Mouse (Mus musculus): Measurements from ENCODE around the gene Gm11568. TPM values are rescaled to one million over a fixed set of nuclear protein-coding genes. Genes with fewer than 3 reads are reported as not detected.
"Not testable (repeated sequence)": the region's sequence is repeated elsewhere in the genome, so short reads cannot be mapped to it uniquely, and the experiment has no call there.

Gm11568 gene
- polyA plus RNA-seq, 1 experiment, result not detected

DNA sequence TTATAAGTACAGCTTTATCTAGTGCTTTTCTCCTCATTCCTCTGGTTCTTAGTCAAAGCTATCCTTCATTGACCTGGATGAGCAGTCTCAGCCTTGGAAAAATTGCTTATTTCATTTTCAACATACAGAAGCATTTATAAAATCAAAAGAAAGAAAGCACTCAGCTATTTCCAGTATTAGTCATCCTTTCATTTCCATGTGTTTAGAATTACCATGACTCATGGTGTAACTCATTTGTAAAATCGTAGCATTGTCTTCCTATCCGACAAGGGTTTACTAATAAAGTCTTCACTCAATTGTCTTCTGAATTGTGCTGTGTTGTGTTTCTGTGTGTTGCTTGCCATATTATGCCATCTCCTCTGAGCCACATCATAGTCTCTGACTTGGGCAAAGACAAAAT is 1.0 kb downstream of the Gm11568 start:
- 53% methylated on average over 2 of the region's 2 CpGs for WGBS
- no peaks in the 10 kb centered on the region for H3K4me1 ChIP-seq (ENCODE audit: control insufficient read depth, insufficient read depth, insufficient read length, low read length)
- TF ChIP-seq POLR2A (IDR thresholded peaks at IDR 0.05; ENCODE audit: low read depth, low read length) (no peak), CTCF (IDR thresholded peaks at IDR 0.05; ENCODE audit: extremely low read depth, insufficient read length, insufficient replicate concordance, low read depth, low read length) (no peak)

DNA sequence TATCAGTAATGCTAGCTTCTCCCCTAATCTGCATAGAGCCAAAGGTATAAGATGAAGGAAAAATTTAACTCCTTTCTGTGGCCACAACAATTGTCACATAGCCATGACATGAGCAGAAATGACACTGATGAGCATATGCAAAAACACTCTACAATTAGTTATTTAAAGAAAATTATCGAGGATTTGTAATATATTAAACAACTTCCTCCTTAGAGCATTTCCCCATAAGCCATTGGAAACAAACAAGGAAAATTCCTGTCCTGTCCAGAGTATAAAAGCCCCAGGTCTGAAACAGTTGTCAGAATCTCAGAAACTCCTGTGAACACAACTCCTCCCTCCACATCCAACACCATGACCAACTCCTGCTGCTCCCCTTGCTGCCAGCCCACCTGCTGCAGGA is 6.5 kb downstream of the Gm11568 start, which contains the start of gene Gm11559:
TSS of gene Gm11559 (plus strand) at position 301 of the 400 bp plus-strand sequence.
- H3K4me1 ChIP-seq (ENCODE audit: control insufficient read depth, insufficient read depth, insufficient read length, low read length); H3K27me3 ChIP-seq (ENCODE audit: control insufficient read depth, insufficient read depth, low read length); H3K4me3 ChIP-seq (ENCODE audit: low read depth, low read length); H3K36me3 ChIP-seq (ENCODE audit: control insufficient read depth, insufficient read depth, low read length); H3K27ac ChIP-seq (ENCODE audit: insufficient read depth, low read depth, low read length): not testable (repeated sequence)
- 38% methylated on average over 1 of the region's 1 CpGs for WGBS

More for the DNA sequence above, 1.0 kb downstream of the Gm11568 start:
- Histone ChIP-seq H3K27me3 (ENCODE audit: control insufficient read depth, insufficient read depth, low read length) (no peaks in the 10 kb centered on the region), H3K27ac (ENCODE audit: insufficient read depth, low read depth, low read length) (no peak overlapping the region), H3K36me3 (ENCODE audit: control insufficient read depth, insufficient read depth, low read length) (no peaks in the 10 kb centered on the region), H3K4me3 (ENCODE audit: low read depth, low read length) (no peak overlapping the region)

DNA sequence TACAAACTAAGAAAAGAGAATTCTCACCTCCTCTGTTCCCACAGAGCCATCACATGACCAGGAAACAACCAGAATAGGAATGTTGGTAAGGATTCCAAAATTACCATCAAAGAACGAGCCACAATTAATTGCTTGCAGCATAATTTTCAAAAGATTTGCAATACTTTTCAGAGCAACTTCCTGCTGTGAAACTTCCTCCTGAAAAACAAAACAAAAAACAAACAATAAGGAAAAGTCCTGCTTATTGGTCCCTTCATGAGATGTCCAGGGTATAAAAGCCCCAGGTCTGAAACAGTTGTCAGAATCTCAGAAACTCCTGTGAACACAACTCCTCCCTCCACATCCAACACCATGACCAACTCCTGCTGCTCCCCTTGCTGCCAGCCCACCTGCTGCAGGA is 15.4 kb downstream of the Gm11568 start, which contains the start of gene Krtap9-1:
TSS of gene Krtap9-1 (plus strand) at position 301 of the 400 bp plus-strand sequence.
- H3K4me1 ChIP-seq (ENCODE audit: control insufficient read depth, insufficient read depth, insufficient read length, low read length); H3K27me3 ChIP-seq (ENCODE audit: control insufficient read depth, insufficient read depth, low read length); H3K27ac ChIP-seq (ENCODE audit: insufficient read depth, low read depth, low read length); H3K36me3 ChIP-seq (ENCODE audit: control insufficient read depth, insufficient read depth, low read length); H3K4me3 ChIP-seq (ENCODE audit: low read depth, low read length): not testable (repeated sequence)
- 72% methylated on average over 1 of the region's 1 CpGs for WGBS

DNA sequence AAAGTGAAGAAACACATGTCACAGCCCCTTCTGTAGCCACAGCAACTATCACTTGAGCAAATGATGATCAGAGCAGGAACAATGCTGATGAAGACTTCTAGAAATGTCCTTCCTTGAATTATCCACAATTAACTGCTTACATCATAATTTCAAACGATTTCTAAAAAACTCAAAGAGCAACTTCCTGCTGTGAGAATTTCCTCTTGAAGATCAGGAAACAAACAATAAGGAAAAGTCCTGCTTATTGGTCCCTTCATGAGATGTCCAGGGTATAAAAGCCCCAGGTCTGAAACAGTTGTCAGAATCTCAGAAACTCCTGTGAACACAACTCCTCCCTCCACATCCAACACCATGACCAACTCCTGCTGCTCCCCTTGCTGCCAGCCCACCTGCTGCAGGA is 21.2 kb downstream of the Gm11568 start, which contains the start of gene Gm11567:
TSS of gene Gm11567 (plus strand) at position 301 of the 400 bp plus-strand sequence.
- 13% methylated on average over 1 of the region's 1 CpGs for WGBS
- not testable (repeated sequence) for H3K4me1 ChIP-seq (ENCODE audit: control insufficient read depth, insufficient read depth, insufficient read length, low read length); H3K27ac ChIP-seq (ENCODE audit: insufficient read depth, low read depth, low read length); H3K4me3 ChIP-seq (ENCODE audit: low read depth, low read length); H3K27me3 ChIP-seq (ENCODE audit: control insufficient read depth, insufficient read depth, low read length); H3K36me3 ChIP-seq (ENCODE audit: control insufficient read depth, insufficient read depth, low read length)

DNA sequence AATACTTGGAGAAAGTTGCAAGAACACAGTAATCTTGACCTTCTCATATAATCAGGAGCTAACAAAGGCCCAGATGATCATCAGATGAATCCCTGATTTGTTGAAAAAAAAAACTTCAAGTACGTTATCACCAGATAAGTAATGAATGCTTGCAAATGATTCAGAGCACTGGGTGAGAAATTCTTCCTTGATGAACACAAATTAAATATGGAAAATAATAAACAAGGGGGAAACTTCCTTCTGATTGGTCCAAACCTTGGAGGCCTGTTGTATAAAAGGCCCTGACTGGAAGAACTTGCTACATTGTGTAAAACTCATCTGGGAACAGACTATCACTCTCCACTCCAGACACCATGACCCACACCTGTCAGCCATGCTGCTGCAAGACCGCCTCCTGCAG is 49.9 kb downstream of the Gm11568 start, which contains the start of gene Krtap31-1:
TSS of gene Krtap31-1 (plus strand) at position 301 of the 400 bp plus-strand sequence.
- H3K4me1 ChIP-seq (ENCODE audit: control insufficient read depth, insufficient read depth, insufficient read length, low read length), result no peaks in the 10 kb centered on the region
- H3K36me3 ChIP-seq (ENCODE audit: control insufficient read depth, insufficient read depth, low read length), result no peaks in the 10 kb centered on the region
- H3K27ac ChIP-seq (ENCODE audit: insufficient read depth, low read depth, low read length), result no peak within 1 kb of the TSS
- 73% methylated on average over 2 of the region's 2 CpGs for WGBS
- no peak within 1 kb of the TSS for H3K4me3 ChIP-seq (ENCODE audit: low read depth, low read length)
- H3K27me3 ChIP-seq (ENCODE audit: control insufficient read depth, insufficient read depth, low read length), result no peaks in the 10 kb centered on the region
- TF ChIP-seq POLR2A (IDR thresholded peaks at IDR 0.05; ENCODE audit: low read depth, low read length), result no peak

Other genes starting within 250 kb of the Gm11568 start
- not detected in 2 replicates for gene Gm11937, start 247.7 kb upstream of the Gm11568 start, polyA plus RNA-seq (2012; rRNA removed)
- 0.29 and 1.9 TPM in 2 replicates for gene Krtap2-4, start 243.1 kb upstream of the Gm11568 start, polyA plus RNA-seq (2012; rRNA removed)
- 1.9 TPM in 1 of 2 replicates, not detected in the other for gene Gm11562, start 237.5 kb upstream of the Gm11568 start, polyA plus RNA-seq (2012; rRNA removed)
- not detected in 2 replicates for gene Krtap4-1, start 229.7 kb upstream of the Gm11568 start, polyA plus RNA-seq (2012; rRNA removed)
- gene Krtap4-2, start 222.8 kb upstream of the Gm11568 start, polyA plus RNA-seq (2012; rRNA removed), result not detected in 2 replicates
- not detected in 2 replicates for gene Krtap4-7, start 213.8 kb upstream of the Gm11568 start, polyA plus RNA-seq (2012; rRNA removed)
- not detected in 2 replicates for gene Gm11555, start 207.7 kb upstream of the Gm11568 start, polyA plus RNA-seq (2012; rRNA removed)
- not detected in 2 replicates for gene Gm11563, start 199.0 kb upstream of the Gm11568 start, polyA plus RNA-seq (2012; rRNA removed)
- not detected in 2 replicates for gene Krtap4-6, start 192.0 kb upstream of the Gm11568 start, polyA plus RNA-seq (2012; rRNA removed)
- not detected in 2 replicates for gene Gm14190, start 167.2 kb upstream of the Gm11568 start, polyA plus RNA-seq (2012; rRNA removed)
- not detected in 2 replicates for gene Gm14180, start 123.6 kb upstream of the Gm11568 start, polyA plus RNA-seq (2012; rRNA removed)
- not detected in 2 replicates for gene Gm11595, start 85.0 kb upstream of the Gm11568 start, polyA plus RNA-seq (2012; rRNA removed)
- gene Krtap4-8, start 77.2 kb upstream of the Gm11568 start, polyA plus RNA-seq (2012; rRNA removed), result not detected in 2 replicates
- gene Krtap4-9, start 72.7 kb upstream of the Gm11568 start, polyA plus RNA-seq (2012; rRNA removed), result not detected in 2 replicates
- gene Gm11596, start 64.5 kb upstream of the Gm11568 start, polyA plus RNA-seq (2012; rRNA removed), result not detected in 2 replicates
- not detected in 2 replicates for gene Gm11569, start 59.0 kb upstream of the Gm11568 start, polyA plus RNA-seq (2012; rRNA removed)
- not detected in 2 replicates for gene Gm11554, start 53.5 kb upstream of the Gm11568 start, polyA plus RNA-seq (2012; rRNA removed)
- not detected in 2 replicates for gene Krtap4-13, start 48.0 kb upstream of the Gm11568 start, polyA plus RNA-seq (2012; rRNA removed)
- gene Gm11564, start 42.3 kb upstream of the Gm11568 start, polyA plus RNA-seq (2012; rRNA removed), result not detected in 2 replicates
- not detected in 2 replicates for gene 2300003K06Rik, start 19.9 kb upstream of the Gm11568 start, polyA plus RNA-seq (2012; rRNA removed)
- gene Krtap4-16, start 6.3 kb upstream of the Gm11568 start, polyA plus RNA-seq (2012; rRNA removed), result 1.9 and 3.2 TPM in 2 replicates
- not detected in 2 replicates for gene Gm11559, start 6.6 kb downstream of the Gm11568 start, polyA plus RNA-seq (2012; rRNA removed)
- gene Krtap9-1, start 15.5 kb downstream of the Gm11568 start, polyA plus RNA-seq (2012; rRNA removed), result not detected in 2 replicates
- gene Gm11567, start 21.3 kb downstream of the Gm11568 start, polyA plus RNA-seq (2012; rRNA removed), result not detected in 2 replicates
- gene Krtap31-1, start 50.0 kb downstream of the Gm11568 start, polyA plus RNA-seq (2012; rRNA removed), result not detected in 2 replicates
- not detected in 2 replicates for gene Gm11565, start 56.8 kb downstream of the Gm11568 start, polyA plus RNA-seq (2012; rRNA removed)
- not detected in 2 replicates for gene Krtap31-2, start 78.4 kb downstream of the Gm11568 start, polyA plus RNA-seq (2012; rRNA removed)
- not detected in 2 replicates for gene Krtap9-5, start 90.6 kb downstream of the Gm11568 start, polyA plus RNA-seq (2012; rRNA removed)
- not detected in 2 replicates for gene Krtap29-1, start 121.1 kb downstream of the Gm11568 start, polyA plus RNA-seq (2012; rRNA removed)
- gene Krtap16-1, start 128.7 kb downstream of the Gm11568 start, polyA plus RNA-seq (2012; rRNA removed), result not detected in 2 replicates
- gene Krtap17-1, start 136.1 kb downstream of the Gm11568 start, polyA plus RNA-seq (2012; rRNA removed), result not detected in 2 replicates
- not detected in 2 replicates for gene Krt33a, start 158.3 kb downstream of the Gm11568 start, polyA plus RNA-seq (2012; rRNA removed)
- not detected in 2 replicates for gene Krt33b, start 172.0 kb downstream of the Gm11568 start, polyA plus RNA-seq (2012; rRNA removed)
- gene Krt34, start 183.6 kb downstream of the Gm11568 start, polyA plus RNA-seq (2012; rRNA removed), result not detected in 2 replicates
- gene Krt31, start 192.6 kb downstream of the Gm11568 start, polyA plus RNA-seq (2012; rRNA removed), result 0.20 TPM in 1 of 2 replicates, not detected in the other
- not detected in 2 replicates for gene Krt32, start 230.3 kb downstream of the Gm11568 start, polyA plus RNA-seq (2012; rRNA removed)
- gene Krt35, start 238.3 kb downstream of the Gm11568 start, polyA plus RNA-seq (2012; rRNA removed), result not detected in 2 replicates
- gene Krt36, start 247.7 kb downstream of the Gm11568 start, polyA plus RNA-seq (2012; rRNA removed), result not detected in 2 replicates

Data from small intestine, adult 2 months (tissue).